8 mouse cellular contexts compared by ENCODE assay signal in genomic region chr7:144553237-144554122, GRCm38 (mm10). TPM values are rescaled to one million over a fixed set of nuclear protein-coding genes. Genes with fewer than 3 reads are reported as not detected.
A peak's percentile ranks its signal among the peaks of the same experiment; 100 is the strongest.
DNase-seq lines count a peak whose midpoint lies in the region; ATAC-seq and TF ChIP-seq lines count a peak whose summit lies in the region.

Gene Ppfia1 (minus strand): TSS chr7:144553729.

- peak; percentile 96 for DNase-seq in MN1 (ENCODE audit: low spot score)
- peak; percentile 99 for DNase-seq in cerebellum, adult 9-10 months
- peak; percentile 96 for DNase-seq in hindbrain, embryonic 10.5 days (ENCODE audit: low spot score)
- peak; percentile 98 for DNase-seq in layer of hippocampus, adult 9-11 months
- peak; percentile 96 for DNase-seq in lung, postnatal 0 days (ENCODE audit: low spot score)
- peak; percentile 97 for DNase-seq in ovary, postnatal 14 days (ENCODE audit: low spot score)
- peak; percentile 100 for DNase-seq in thymus, postnatal 14 days

- peaks cover 41% of the 10 kb centered on the region for H3K36me3 ChIP-seq in hindbrain, embryonic 10.5 days
- no peaks in the 10 kb centered on the region; the same call in 1 of the 2 replicates for H3K36me3 ChIP-seq in lung, postnatal 0 days (ENCODE audit: insufficient read depth, low read length)

- H3K9ac ChIP-seq in lung, postnatal 0 days (replicated peaks; ENCODE audit: low read depth) = peak within 1 kb of the TSS; percentile 95

- no peaks in the 10 kb centered on the region for H3K9me3 ChIP-seq in hindbrain, embryonic 10.5 days
- H3K9me3 ChIP-seq in lung, postnatal 0 days (ENCODE audit: low read length) = no peaks in the 10 kb centered on the region

- peak; percentile 98 for ATAC-seq in frontal cortex, adult (ENCODE audit: low TSS enrichment)
- ATAC-seq in lung, postnatal 0 days = peak; percentile 96

- peak within 1 kb of the TSS; percentile 85 for H3K4me2 ChIP-seq in lung, postnatal 0 days (replicated peaks; ENCODE audit: low read depth, low read length)

- no peak for TF ChIP-seq CTCF in lung, postnatal 0 days (IDR thresholded peaks at IDR 0.05)

- under 1% methylated on average over 97 of the region's 97 CpGs for WGBS in hindbrain, embryonic 10.5 days
- WGBS in lung, postnatal 0 days = under 1% methylated on average over 89 of the region's 97 CpGs

- TF ChIP-seq EP300 in lung, postnatal 0 days (IDR thresholded peaks at IDR 0.05) = no peak

- peak within 1 kb of the TSS; percentile 94 for H3K27ac ChIP-seq in hindbrain, embryonic 10.5 days
- peak within 1 kb of the TSS; percentile 79 for H3K27ac ChIP-seq in lung, postnatal 0 days (ENCODE audit: low read length)

- peaks cover 37% of the 10 kb centered on the region for H3K4me1 ChIP-seq in hindbrain, embryonic 10.5 days (replicated peaks)
- peaks cover 12% of the 10 kb centered on the region for H3K4me1 ChIP-seq in lung, postnatal 0 days (ENCODE audit: insufficient read depth, low read depth, low read length)

- peaks cover 28% of the 10 kb centered on the region; the same call in 1 of the 2 replicates for H3K27me3 ChIP-seq in hindbrain, embryonic 10.5 days (ENCODE audit: insufficient read depth, poor library complexity, severe bottlenecking)
- no peaks in the 10 kb centered on the region for H3K27me3 ChIP-seq in lung, postnatal 0 days (replicated peaks; ENCODE audit: insufficient read depth, low read length)

- H3K4me3 ChIP-seq in hindbrain, embryonic 10.5 days = peak within 1 kb of the TSS; percentile 98
- H3K4me3 ChIP-seq in lung, postnatal 0 days (ENCODE audit: low read depth, low read length) = peak within 1 kb of the TSS; percentile 96

RNA-seq across cellular contexts. Expression of gene Ppfia1, which starts in this region (rescaled TPM):
- polyA plus RNA-seq in hindbrain, embryonic 10.5 days (2016; fragmentation: Nextera tagmentation; extraction: Ambion mirVana) = 33.2 and 38.1 TPM in 2 replicates
- 19.7 and 22.0 TPM in 2 replicates for polyA plus RNA-seq in lung, postnatal 0 days (2015; fragmentation: Nextera tagmentation; extraction: Ambion mirVana)

Comparison
In these comparisons a context has a peak if more than half of its experiments do, and no peak if none do; other contexts are left out.
1. Peak in every context shown above with its lines: DNase-seq, ATAC-seq, H3K4me3 ChIP-seq and H3K27ac ChIP-seq.